Mouse (Mus musculus) ovary, postnatal 36 days (tissue): ENCODE data around the gene Olfr1275.

Source experiments
- DNase-seq: peaks from one replicate; pipeline ENCODE4 v3.0.0; 2022; ENCODE audit warnings: low spot score, mixed read lengths

Gene Olfr1275

GRCm38 (mm10) chr2:111235186-111235585, at the start of gene Olfr1275:
Olfr1275 (minus strand) TSS chr2:111235286.
- DNase-seq, result no peak

GRCm38 (mm10) chr2:111274006-111274405, 38.9 kb upstream of the Olfr1275 start, which contains the start of gene Olfr1277:
Olfr1277 (minus strand) TSS chr2:111274106.
- DNase-seq, result no peak

GRCm38 (mm10) chr2:111254216-111254615, 19.1 kb upstream of the Olfr1275 start, which contains the start of gene Olfr1276:
Olfr1276 (plus strand) TSS chr2:111254516.
- no peak for DNase-seq

- DNase-seq, result no peak
These were observed 5.6 kb downstream of the Olfr1275 start, which contains the start of gene 4930430A15Rik for GRCm38 (mm10) chr2:111229502-111229901. 4930430A15Rik (minus strand) TSS chr2:111229602.

GRCm38 (mm10) chr2:111182068-111182467, 53.0 kb downstream of the Olfr1275 start:
- no peak for DNase-seq
